Mouse (Mus musculus) brown adipose tissue, adult 24 weeks (tissue): ENCODE data around the gene Galnt18. TPM values are rescaled to one million over a fixed set of nuclear protein-coding genes. Genes with fewer than 3 reads are reported as not detected.

Experiments
- polyA plus RNA-seq: library from polyadenylated mRNA; stranded (reverse); fragments of >200 nt; gene quantifications from 2 replicates; pipeline ENCODE4 v1.2.4, GENCODE M21; 2012; ENCODE audit not compliant: missing spikeins, insufficient read depth, insufficient read length

The Galnt18 gene
- polyA plus RNA-seq, 1 experiment = 7.7 TPM

Other genes with a start within 250 kb of the Galnt18 start
- 37.8 and 39.5 TPM in 2 replicates for gene Usp47, start 243.5 kb upstream of the Galnt18 start, polyA plus RNA-seq